Mouse (Mus musculus): ENCODE results near the gene Ube2j1.

DNA sequence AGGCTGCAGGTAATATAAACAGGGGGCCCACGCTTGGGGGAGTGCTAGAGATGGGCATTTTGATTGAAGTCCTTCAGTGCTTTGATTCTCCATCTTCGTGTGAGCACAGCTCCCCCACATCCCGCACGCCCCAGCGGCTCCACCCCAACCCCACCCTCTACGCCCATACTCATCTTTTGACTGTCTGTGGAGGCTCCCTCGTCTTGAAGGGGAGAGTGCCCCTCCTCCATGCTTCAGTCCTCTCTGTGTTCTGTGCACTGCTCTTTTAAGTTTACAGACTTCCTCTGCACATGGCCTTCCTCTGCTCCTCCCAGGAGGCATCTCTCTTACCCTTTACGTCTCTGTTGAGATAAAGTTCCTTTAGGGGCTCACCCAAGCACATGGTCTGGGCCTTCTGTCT is 46.5 kb downstream of the Ube2j1 start:
- TF ChIP-seq CTCF (IDR thresholded peaks at IDR 0.05; ENCODE audit: low read depth) (no peak), EP300 (IDR thresholded peaks at IDR 0.05; ENCODE audit: low read depth) (no peak)
